Mouse (Mus musculus) stomach, embryonic 16.5 days (tissue): ENCODE measurements around the gene 6030468B19Rik. TPM values are rescaled to one million over a fixed set of nuclear protein-coding genes. Genes with fewer than 3 reads are reported as not detected.
"Not testable (repeated sequence)": the region's sequence is repeated elsewhere in the genome, so short reads cannot be mapped to it uniquely, and the experiment has no call there.

Experiments used
- ATAC-seq: fragments of 200-750 bp; cut with Nextera tagmentation; 2 replicates; pipeline ENCODE4 v1.8.0; 2017; ENCODE audit warnings: moderate number of reproducible peaks, moderate TSS enrichment; ENCODE audit not compliant: insufficient read depth, low FRiP score
- H3K27ac ChIP-seq: fragments of 300-500 bp; sonication (generic); 2 replicates; pipeline ENCODE4 v1.5.1; 2014; ENCODE audit warnings: low read length
- H3K27me3 ChIP-seq: fragments of 300-500 bp; sonication (generic); 2 replicates; pipeline ENCODE4 v1.6.1; 2014; ENCODE audit warnings: low read length, control low read depth, mixed read lengths; ENCODE audit not compliant: control insufficient read depth, insufficient read depth
- H3K36me3 ChIP-seq: fragments of 300-500 bp; sonication (generic); 2 replicates; pipeline ENCODE4 v1.6.1; 2014; ENCODE audit warnings: low read length; ENCODE audit not compliant: control insufficient read depth, insufficient read depth
- H3K4me1 ChIP-seq: fragments of 300-500 bp; sonication (generic); 2 replicates; pipeline ENCODE4 v1.6.1; 2014; ENCODE audit warnings: low read length, control low read depth, mixed read lengths; ENCODE audit not compliant: control insufficient read depth, insufficient read depth
- H3K4me2 ChIP-seq: fragments of 300-500 bp; sonication (generic); 2 replicates; pipeline ENCODE4 v1.6.1; 2014; ENCODE audit warnings: low read depth, low read length, mixed read lengths
- H3K4me3 ChIP-seq: fragments of 300-500 bp; sonication (generic); replicated peaks from 2 replicates; pipeline ENCODE4 v1.5.1; 2014; ENCODE audit warnings: mild to moderate bottlenecking, low read length
- H3K9ac ChIP-seq: fragments of 300-500 bp; sonication (generic); 2 replicates; pipeline ENCODE4 v1.6.1; 2014; ENCODE audit warnings: low read length
- H3K9me3 ChIP-seq: fragments of 300-500 bp; sonication (generic); replicated peaks from 2 replicates; pipeline ENCODE4 v1.6.1; 2016; ENCODE audit warnings: low read length, control low read depth; ENCODE audit not compliant: control insufficient read depth
- WGBS: fragments of 180-500 bp; shearing (Covaris S2); extraction: QIAGEN DNeasy Blood & Tissue Kit; methylation state at CpG from one replicate; pipeline ENCODE4 v1.1.7; 2014; 5-methylcytosine and 5-hydroxymethylcytosine counted together
- polyA plus RNA-seq: library from polyadenylated mRNA; unstranded; fragments of >200 nt; fragmentation: Nextera tagmentation; extraction: Ambion mirVana; gene quantifications from 2 replicates; pipeline ENCODE4 v1.2.1, GENCODE M21; 2015

Gene 6030468B19Rik
- polyA plus RNA-seq, 1 experiment from 2014 or later, result 4.7 TPM

DNA sequence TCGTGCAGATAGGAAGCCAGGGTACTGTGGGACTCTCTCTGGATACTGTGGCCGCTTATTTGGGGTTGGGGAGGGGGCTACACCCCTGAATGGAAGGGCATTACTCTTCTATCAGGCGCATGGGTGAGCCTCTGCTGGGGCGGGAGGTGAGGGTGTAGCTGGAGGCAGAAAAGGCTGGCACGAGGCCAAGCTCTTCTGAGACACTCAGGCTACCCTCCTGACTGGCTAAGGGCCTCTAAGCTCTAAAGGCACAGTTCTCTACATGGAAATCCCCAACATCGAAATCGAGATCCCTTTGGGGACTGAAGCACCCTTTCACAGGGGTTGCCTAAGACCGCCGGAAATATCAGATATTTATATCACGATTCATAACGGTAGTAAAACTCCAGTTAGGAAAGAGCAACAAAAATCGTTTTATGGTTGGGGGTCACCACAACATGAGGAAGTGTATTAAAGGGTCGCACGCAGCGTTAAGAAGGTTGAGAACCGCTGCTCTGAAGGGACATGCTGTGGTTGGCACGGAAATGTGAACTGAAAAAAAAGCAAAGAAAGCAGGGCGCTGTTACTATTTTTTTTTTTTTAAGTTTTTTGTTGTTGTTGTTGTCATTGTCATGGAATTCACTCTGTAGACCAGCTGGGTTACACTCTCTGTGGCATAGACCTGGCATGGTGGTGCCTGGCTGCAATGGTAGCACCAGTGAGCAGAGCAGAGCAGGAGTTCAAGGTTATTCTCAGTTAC lies 30.9 kb downstream of the 6030468B19Rik start:
- no peaks in the 10 kb centered on the region for H3K9me3 ChIP-seq
- WGBS, result 58% methylated on average over 18 of the region's 18 CpGs
- peak overlapping the region; percentile 94 for H3K27ac ChIP-seq
- H3K36me3 ChIP-seq, result no peaks in the 10 kb centered on the region
- H3K4me3 ChIP-seq, result no peak overlapping the region
- peak overlapping the region; percentile 40 for H3K9ac ChIP-seq
- ATAC-seq, result no peak
- peaks cover 70% of the 10 kb centered on the region for H3K4me1 ChIP-seq
- no peaks in the 10 kb centered on the region for H3K27me3 ChIP-seq
- no peak overlapping the region; the same call in 1 of the 2 replicates for H3K4me2 ChIP-seq

DNA sequence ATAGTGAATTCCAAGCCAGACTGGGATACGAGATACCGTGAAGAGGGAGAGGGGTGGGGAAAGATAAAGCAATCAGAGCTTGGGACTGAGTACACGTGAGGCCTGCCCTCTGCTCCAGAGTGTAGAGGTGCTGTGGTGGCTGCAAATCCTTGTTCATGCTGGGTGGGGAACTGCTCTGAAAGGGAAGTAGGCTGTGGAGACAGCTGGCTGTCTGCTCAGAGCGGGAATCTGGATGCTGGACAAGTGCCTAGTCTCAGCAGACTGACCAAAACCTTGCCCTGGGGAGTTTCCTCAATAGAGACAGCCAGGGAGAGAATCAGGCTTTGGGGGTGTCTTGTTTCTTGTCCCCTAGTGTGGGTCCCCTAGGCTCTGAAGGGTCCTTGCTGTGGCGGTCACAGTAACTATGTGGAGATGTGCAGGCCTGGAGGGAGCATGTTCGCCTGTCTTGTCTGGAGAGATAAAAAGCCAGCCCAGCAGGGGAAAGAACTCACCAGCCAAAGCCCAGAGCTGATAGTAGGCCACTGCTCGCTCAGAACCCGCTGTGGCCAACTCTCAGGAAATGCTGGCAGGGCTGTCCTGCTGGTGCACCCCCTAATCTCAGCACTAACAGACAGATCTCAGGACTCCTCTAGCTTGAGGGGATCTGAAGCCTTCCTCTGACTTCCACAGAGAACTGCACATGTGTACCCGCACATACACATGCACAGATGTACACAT lies 31.6 kb downstream of the 6030468B19Rik start:
- WGBS, result 38% methylated on average over 9 of the region's 9 CpGs
- H3K9me3 ChIP-seq, result no peaks in the 10 kb centered on the region
- peak overlapping the region; percentile 94 for H3K27ac ChIP-seq
- ATAC-seq, result peak; percentile 54; the same call in 1 of the 2 replicates
- peak overlapping the region; percentile 1; the same call in 1 of the 2 replicates for H3K9ac ChIP-seq
- no peaks in the 10 kb centered on the region for H3K27me3 ChIP-seq
- no peaks in the 10 kb centered on the region for H3K36me3 ChIP-seq
- H3K4me3 ChIP-seq, result no peak overlapping the region
- no peak overlapping the region for H3K4me2 ChIP-seq
- peaks cover 63% of the 10 kb centered on the region for H3K4me1 ChIP-seq

DNA sequence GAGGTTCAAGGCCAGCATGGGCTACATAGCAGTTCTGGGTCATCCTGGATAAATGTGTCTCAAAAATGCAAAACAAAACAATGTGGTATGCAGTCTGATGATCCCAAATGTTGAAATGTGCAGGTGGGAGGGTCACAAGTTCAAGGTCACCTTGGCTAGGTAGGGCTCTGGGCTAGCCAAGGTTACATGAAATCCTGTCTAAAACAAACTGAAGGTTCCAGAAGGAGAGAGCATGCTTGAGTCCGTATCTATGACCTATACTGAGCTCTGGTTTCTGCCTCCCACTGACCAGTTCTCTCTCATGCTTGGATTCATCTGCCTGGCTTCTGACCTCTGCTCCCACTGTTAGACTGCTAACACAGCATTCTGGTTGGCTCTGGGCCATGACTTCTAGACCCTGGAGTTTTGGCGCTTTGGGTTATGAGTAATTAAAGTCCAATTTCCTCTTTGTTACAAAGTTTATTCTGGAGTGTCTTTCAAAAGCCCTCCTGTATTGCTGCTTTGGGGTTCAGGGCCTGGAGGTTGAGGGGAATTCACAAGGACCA lies 32.3 kb downstream of the 6030468B19Rik start:
- Histone ChIP-seq H3K9me3 (no peaks in the 10 kb centered on the region), H3K9ac (no peak overlapping the region), H3K4me3 (no peak overlapping the region), H3K36me3 (no peaks in the 10 kb centered on the region), H3K4me1 (peaks cover 59% of the 10 kb centered on the region), H3K4me2 (no peak overlapping the region), H3K27ac (peak overlapping the region; percentile 94), H3K27me3 (no peaks in the 10 kb centered on the region)
- no peak for ATAC-seq
- WGBS, result 45% methylated on average over 2 of the region's 2 CpGs

DNA sequence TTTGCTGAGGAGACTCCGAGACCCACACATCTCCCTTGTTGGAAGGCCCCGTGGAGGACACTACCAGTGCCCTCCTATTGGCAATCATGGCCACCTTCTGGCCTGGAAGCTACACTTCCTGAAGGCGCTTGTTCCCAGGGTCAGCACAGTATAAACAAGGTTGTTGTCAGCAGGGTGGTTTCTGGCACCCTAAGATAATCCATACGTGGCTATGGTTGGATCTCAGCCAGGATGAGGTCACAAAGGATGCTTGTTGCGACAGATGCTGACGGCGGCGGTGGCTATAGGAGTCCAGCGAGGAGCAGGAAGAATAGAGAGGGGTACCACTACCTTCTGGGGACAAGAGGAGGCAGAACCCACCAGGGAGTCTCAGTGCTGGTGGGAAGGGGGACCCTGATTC lies 32.9 kb downstream of the 6030468B19Rik start:
- Histone ChIP-seq H3K9me3 (no peaks in the 10 kb centered on the region), H3K9ac (0 out of 2 replicates have a peak overlapping the region, but pooled peaks have one; percentile 8), H3K4me1 (peaks cover 52% of the 10 kb centered on the region), H3K4me2 (no peak overlapping the region), H3K4me3 (no peak overlapping the region), H3K27ac (peak overlapping the region; percentile 94), H3K27me3 (no peaks in the 10 kb centered on the region), H3K36me3 (no peaks in the 10 kb centered on the region)
- 64% methylated on average over 9 of the region's 9 CpGs for WGBS
- no peak for ATAC-seq

DNA sequence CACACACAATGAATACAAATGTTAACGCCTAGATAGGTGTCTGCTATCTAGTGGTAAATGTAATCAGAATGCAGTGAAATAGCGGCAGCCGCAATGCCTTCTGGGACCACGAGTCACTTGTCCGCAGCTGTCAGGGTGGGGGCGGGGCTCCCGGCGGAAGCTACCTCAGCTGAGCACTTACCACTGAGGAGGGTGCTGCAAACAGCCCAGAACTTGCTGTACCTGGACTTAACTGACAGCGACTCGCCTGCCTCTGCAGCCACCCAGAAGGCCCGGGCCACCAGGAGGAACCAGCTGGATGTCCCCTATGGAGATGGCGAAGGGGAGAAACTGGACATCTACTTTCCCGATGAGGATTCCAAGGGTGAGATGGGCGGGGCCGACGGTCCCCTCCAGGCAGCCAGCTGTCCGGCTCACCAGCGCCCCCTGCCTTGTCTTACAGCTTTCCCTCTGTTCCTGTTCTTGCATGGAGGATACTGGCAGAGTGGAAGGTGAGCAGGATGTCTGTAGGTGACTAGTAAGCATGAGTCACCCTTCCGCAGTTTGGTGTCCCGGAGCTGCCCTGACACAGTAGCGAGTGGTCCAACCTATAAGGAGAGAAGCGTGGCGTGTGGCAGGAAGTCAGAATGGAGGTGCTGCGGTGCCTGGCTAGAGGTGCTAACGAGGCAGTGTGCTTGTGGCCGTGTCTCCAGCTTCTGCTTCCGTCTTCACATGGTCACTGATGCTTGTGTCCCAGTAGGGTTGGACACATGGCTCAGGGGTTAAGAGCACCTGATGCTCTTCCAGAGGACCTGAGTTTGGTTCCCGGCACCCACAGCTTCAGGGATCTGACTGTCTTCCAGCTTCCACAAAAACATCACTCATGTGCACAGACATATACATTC lies 34.9 kb downstream of the 6030468B19Rik start:
- Histone ChIP-seq H3K27ac (no peak overlapping the region), H3K9me3 (no peaks in the 10 kb centered on the region), H3K4me2 (peak overlapping the region; percentile 38), H3K4me3 (peak overlapping the region; percentile 33), H3K4me1 (peaks cover 40% of the 10 kb centered on the region), H3K36me3 (no peaks in the 10 kb centered on the region), H3K27me3 (no peaks in the 10 kb centered on the region), H3K9ac (no peak overlapping the region)
- 23% methylated on average over 28 of the region's 28 CpGs for WGBS
- 0 out of 2 replicates have a peak, but pooled peaks have one; percentile 19 for ATAC-seq

DNA sequence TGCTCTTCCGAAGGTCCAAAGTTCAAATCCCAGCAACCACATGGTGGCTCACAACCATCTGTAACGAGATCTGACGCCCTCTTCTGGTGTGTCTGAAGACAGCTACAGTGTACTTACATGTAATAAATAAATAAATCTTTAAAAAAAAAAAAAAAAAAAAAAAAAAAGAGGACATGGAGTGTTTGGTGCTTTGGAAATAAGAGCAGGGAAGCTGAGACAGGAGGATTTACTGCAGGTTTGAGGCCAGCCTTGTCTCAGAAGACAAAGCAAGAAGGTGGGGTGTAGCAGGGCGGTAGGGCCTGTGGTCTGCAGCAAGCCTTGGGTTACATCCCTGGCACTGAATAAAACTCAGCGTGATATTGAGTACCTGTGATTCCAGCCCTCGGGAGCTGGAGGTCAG lies 36.0 kb downstream of the 6030468B19Rik start:
- 93% methylated on average over 4 of the region's 6 CpGs for WGBS
- H3K27me3 ChIP-seq, H3K4me3 ChIP-seq, H3K36me3 ChIP-seq, ATAC-seq, H3K27ac ChIP-seq, H3K4me2 ChIP-seq, H3K9me3 ChIP-seq, H3K9ac ChIP-seq: not testable (repeated sequence)
- H3K4me1 ChIP-seq, result peaks cover 34% of the 10 kb centered on the region

DNA sequence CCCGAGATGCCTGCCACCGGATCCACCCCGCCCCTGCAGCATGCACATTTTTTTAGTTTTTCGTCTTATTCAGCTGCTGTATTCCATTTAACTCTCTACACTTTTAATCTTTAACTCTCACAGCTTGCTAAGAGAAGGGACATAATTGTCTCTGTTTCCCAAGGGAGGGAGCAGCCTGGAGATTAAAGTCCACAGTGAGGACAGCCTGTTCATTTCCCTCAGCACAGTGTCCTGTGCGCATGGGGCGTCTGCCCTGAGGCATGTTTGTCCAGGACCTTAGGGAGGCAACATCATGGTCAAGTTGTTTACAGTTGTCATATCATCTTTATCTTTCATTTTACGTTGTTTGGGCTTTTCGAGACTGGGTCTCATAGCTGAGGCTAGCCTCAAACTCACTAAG lies 36.6 kb downstream of the 6030468B19Rik start:
- WGBS, result 75% methylated on average over 8 of the region's 8 CpGs
- Histone ChIP-seq H3K4me1 (peaks cover 28% of the 10 kb centered on the region), H3K4me2 (no peak overlapping the region), H3K9me3 (no peaks in the 10 kb centered on the region), H3K27me3 (no peaks in the 10 kb centered on the region), H3K36me3 (no peaks in the 10 kb centered on the region), H3K27ac (no peak overlapping the region; the same call in 1 of the 2 replicates), H3K4me3 (no peak overlapping the region), H3K9ac (no peak overlapping the region)
- no peak for ATAC-seq

DNA sequence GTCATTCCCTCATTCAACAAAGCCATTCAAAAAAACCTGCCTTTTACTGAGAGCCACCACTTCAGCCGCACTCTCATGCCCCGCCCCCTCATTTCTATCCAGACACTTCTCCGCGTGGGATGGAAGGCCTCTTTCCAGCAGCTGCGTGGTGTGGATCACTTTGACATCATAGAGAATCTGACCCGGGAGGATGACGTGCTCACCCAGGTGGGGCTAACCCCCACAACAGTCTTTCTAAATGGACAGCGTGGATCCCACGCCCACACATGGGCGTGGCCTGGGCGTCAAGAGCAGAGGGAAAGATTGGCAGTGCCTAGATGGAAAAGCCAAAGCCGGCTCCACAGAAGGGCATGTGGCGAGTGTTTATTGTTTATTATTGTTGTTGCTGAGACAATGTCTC lies 38.8 kb downstream of the 6030468B19Rik start:
- ATAC-seq, result no peak
- Histone ChIP-seq H3K4me2 (peak overlapping the region; percentile 27; the same call in 1 of the 2 replicates), H3K4me3 (no peak overlapping the region), H3K36me3 (no peaks in the 10 kb centered on the region), H3K4me1 (peaks cover 9% of the 10 kb centered on the region), H3K9ac (no peak overlapping the region), H3K9me3 (no peaks in the 10 kb centered on the region), H3K27me3 (no peaks in the 10 kb centered on the region), H3K27ac (no peak overlapping the region)
- 27% methylated on average over 13 of the region's 13 CpGs for WGBS
